Mouse (Mus musculus) liver, embryonic 12.5 days (tissue): Measurements from ENCODE around the gene Dedd. TPM values are rescaled to one million over a fixed set of nuclear protein-coding genes. Genes with fewer than 3 reads are reported as not detected.
A peak's percentile ranks its signal among the peaks of the same experiment; 100 is the strongest.

Experiments
- ATAC-seq: fragments of 200-750 bp; cut with Nextera tagmentation; 2 replicates; pipeline ENCODE4 v1.8.0; 2017; ENCODE audit warnings: moderate number of reproducible peaks, mild to moderate bottlenecking, moderate library complexity
- H3K27ac ChIP-seq: fragments of 300-500 bp; sonication (generic); 2 replicates; pipeline ENCODE4 v1.5.1; 2016; ENCODE audit warnings: mild to moderate bottlenecking
- H3K27me3 ChIP-seq: fragments of 300-500 bp; sonication (generic); replicated peaks from 2 replicates; pipeline ENCODE4 v1.6.1; 2016; ENCODE audit warnings: mild to moderate bottlenecking, moderate library complexity
- H3K36me3 ChIP-seq: fragments of 300-500 bp; sonication (generic); 2 replicates; pipeline ENCODE4 v1.6.1; 2016; ENCODE audit warnings: mild to moderate bottlenecking, moderate library complexity
- H3K4me1 ChIP-seq: fragments of 300-500 bp; sonication (generic); 2 replicates; pipeline ENCODE4 v1.6.1; 2016
- H3K4me2 ChIP-seq: fragments of 300-500 bp; sonication (generic); 2 replicates; pipeline ENCODE4 v1.6.1; 2016; ENCODE audit warnings: mild to moderate bottlenecking, moderate library complexity
- H3K4me3 ChIP-seq: fragments of 300-500 bp; sonication (generic); 2 replicates; pipeline ENCODE4 v1.5.1; 2016; ENCODE audit warnings: mild to moderate bottlenecking, moderate library complexity
- H3K9ac ChIP-seq: fragments of 300-500 bp; sonication (generic); 2 replicates; pipeline ENCODE4 v1.6.1; 2016; ENCODE audit warnings: mild to moderate bottlenecking, moderate library complexity
- H3K9me3 ChIP-seq: fragments of 300-500 bp; sonication (generic); replicated peaks from 2 replicates; pipeline ENCODE4 v1.6.1; 2016; ENCODE audit warnings: mild to moderate bottlenecking, moderate library complexity
- WGBS: fragments of 180-500 bp; shearing (Covaris S2); methylation state at CpG from one replicate; pipeline ENCODE4 v1.1.7; 2016; ENCODE audit not compliant: insufficient replicate concordance; 5-methylcytosine and 5-hydroxymethylcytosine counted together
- polyA plus RNA-seq: library from polyadenylated mRNA; unstranded; fragments of >200 nt; fragmentation: Nextera tagmentation; extraction: Ambion mirVana; gene quantifications from 2 replicates; pipeline ENCODE4 v1.2.1, GENCODE M21; 2016

The Dedd gene
- polyA plus RNA-seq, 1 experiment from 2014 or later = 26.1 TPM

DNA sequence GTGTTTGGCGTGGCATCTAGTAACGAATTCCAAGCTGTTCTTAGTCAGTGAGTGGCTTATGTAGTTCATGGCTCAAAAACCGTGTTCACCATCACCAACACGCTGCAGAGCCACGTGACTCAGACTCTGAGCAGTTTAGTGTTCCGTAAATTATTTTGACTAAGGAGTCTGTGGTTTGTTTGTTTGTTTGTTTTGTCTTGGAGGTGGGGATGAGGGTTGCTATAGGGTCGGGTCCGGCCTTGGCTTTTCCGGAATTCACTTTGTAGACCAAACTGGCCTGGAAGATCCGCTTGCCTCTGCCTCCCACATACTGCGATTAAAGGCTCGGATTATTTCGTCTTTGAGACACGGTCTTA lies 17.1 kb downstream of the Dedd start:
- H3K27me3 ChIP-seq = no peaks in the 10 kb centered on the region
- under 1% methylated on average over 14 of the region's 14 CpGs for WGBS
- peak; percentile 46; the same call in 1 of the 2 replicates for ATAC-seq
- peaks cover 47% of the 10 kb centered on the region for H3K36me3 ChIP-seq
- H3K9ac ChIP-seq = peak overlapping the region; percentile 87
- peaks cover 47% of the 10 kb centered on the region for H3K4me1 ChIP-seq
- peak overlapping the region; percentile 84 for H3K4me2 ChIP-seq
- H3K27ac ChIP-seq = peak overlapping the region; percentile 75
- peak overlapping the region; percentile 82 for H3K4me3 ChIP-seq
- no peaks in the 10 kb centered on the region; the same call in 1 of the 2 replicates for H3K9me3 ChIP-seq

GRCm38 (mm10) chr1:171348665-171349064 lies 19.7 kb downstream of the Dedd start:
- H3K9ac ChIP-seq = peak overlapping the region; percentile 3; the same call in 1 of the 2 replicates
- no peaks in the 10 kb centered on the region; the same call in 1 of the 2 replicates for H3K9me3 ChIP-seq
- no peak overlapping the region for H3K27ac ChIP-seq
- H3K4me2 ChIP-seq = no peak overlapping the region
- H3K4me1 ChIP-seq = peaks cover 46% of the 10 kb centered on the region
- WGBS = 90% methylated on average over 3 of the region's 3 CpGs
- H3K36me3 ChIP-seq = peaks cover 21% of the 10 kb centered on the region
- no peaks in the 10 kb centered on the region for H3K27me3 ChIP-seq
- ATAC-seq = no peak
- H3K4me3 ChIP-seq = no peak overlapping the region

- no peak overlapping the region for H3K27ac ChIP-seq
- peaks cover 18% of the 10 kb centered on the region for H3K36me3 ChIP-seq
- H3K9ac ChIP-seq = no peak overlapping the region
- no peaks in the 10 kb centered on the region for H3K27me3 ChIP-seq
- H3K4me1 ChIP-seq = peaks cover 41% of the 10 kb centered on the region
- H3K9me3 ChIP-seq = no peaks in the 10 kb centered on the region; the same call in 1 of the 2 replicates
- H3K4me2 ChIP-seq = no peak overlapping the region
- no peak overlapping the region for H3K4me3 ChIP-seq
- WGBS = 81% methylated on average over 2 of the region's 2 CpGs
- ATAC-seq = no peak
Observed at GRCm38 (mm10) chr1:171349210-171349609, 20.3 kb downstream of the Dedd start.

DNA sequence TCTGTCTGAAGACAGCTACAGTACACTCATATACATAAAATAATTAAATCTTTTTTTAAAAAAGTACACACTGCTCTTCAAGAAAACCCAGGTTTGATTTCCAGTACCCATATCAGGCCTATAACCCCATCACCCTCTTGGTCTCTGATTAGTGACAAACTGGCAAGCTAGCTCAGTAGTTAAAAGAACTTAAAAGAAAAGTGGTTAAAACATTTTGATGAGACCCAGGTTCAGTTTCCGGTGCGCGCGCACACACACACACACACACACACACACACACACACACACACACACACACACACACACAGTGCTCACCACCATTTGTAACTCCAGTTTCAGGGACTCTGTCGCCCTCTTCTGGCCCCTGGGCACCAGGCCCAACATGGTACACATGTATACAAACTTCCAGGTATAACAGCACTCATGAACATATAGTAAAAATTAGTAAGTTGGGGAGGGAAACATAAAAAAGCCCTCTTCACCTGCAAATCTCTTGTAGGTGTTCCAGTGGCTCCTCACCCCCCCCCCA lies 26.9 kb downstream of the Dedd start:
- Histone ChIP-seq H3K4me2 (no peak overlapping the region), H3K36me3 (peaks cover 32% of the 10 kb centered on the region), H3K9ac (no peak overlapping the region), H3K27me3 (no peaks in the 10 kb centered on the region), H3K27ac (no peak overlapping the region), H3K4me3 (no peak overlapping the region), H3K9me3 (no peaks in the 10 kb centered on the region), H3K4me1 (peaks cover 18% of the 10 kb centered on the region)
- no peak for ATAC-seq
- WGBS = 77% methylated on average over 5 of the region's 5 CpGs

- ATAC-seq = no peak
- H3K4me1 ChIP-seq = peaks cover 25% of the 10 kb centered on the region
- H3K9ac ChIP-seq = no peak overlapping the region
- H3K4me3 ChIP-seq = no peak overlapping the region
- H3K27ac ChIP-seq = no peak overlapping the region
- H3K27me3 ChIP-seq = no peaks in the 10 kb centered on the region
- H3K36me3 ChIP-seq = peaks cover 32% of the 10 kb centered on the region
- 88% methylated on average over 2 of the region's 2 CpGs for WGBS
- H3K4me2 ChIP-seq = no peak overlapping the region
- H3K9me3 ChIP-seq = no peaks in the 10 kb centered on the region
Observed at GRCm38 (mm10) chr1:171356814-171357213, 27.9 kb downstream of the Dedd start.

- Histone ChIP-seq H3K9ac (no peak overlapping the region), H3K4me1 (peaks cover 26% of the 10 kb centered on the region), H3K9me3 (no peaks in the 10 kb centered on the region), H3K4me3 (no peak overlapping the region), H3K27ac (no peak overlapping the region), H3K4me2 (no peak overlapping the region), H3K27me3 (no peaks in the 10 kb centered on the region), H3K36me3 (peaks cover 32% of the 10 kb centered on the region)
- WGBS = 63% methylated on average over 4 of the region's 4 CpGs
- ATAC-seq = no peak
Observed at GRCm38 (mm10) chr1:171358421-171358820, 29.5 kb downstream of the Dedd start.

DNA sequence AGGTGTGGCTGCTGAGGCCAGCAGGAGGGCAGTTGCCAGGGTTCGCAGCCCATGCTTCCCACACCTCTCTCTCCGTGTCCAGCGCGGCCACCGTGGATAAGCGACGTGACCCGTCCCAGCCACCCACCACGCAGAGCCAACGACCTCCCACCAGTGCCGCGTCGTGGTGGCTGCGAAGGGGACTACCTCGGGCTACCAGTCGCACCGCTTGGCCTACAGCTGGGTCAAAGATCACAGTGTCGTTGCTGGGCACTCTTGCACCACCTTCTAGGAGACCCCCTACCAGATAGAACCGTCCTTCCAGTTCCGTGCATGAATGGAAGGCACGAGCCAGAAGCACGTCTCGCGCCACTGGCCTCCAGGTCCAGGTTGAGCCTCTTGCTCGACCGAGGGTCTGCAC lies 31.3 kb downstream of the Dedd start:
- ATAC-seq = peak; percentile 36; the same call in 1 of the 2 replicates
- H3K27me3 ChIP-seq = no peaks in the 10 kb centered on the region
- H3K9me3 ChIP-seq = no peaks in the 10 kb centered on the region
- H3K4me3 ChIP-seq = peak overlapping the region; percentile 65
- peak overlapping the region; percentile 79 for H3K4me2 ChIP-seq
- H3K27ac ChIP-seq = no peak overlapping the region
- peak overlapping the region; percentile 72 for H3K9ac ChIP-seq
- peaks cover 26% of the 10 kb centered on the region for H3K4me1 ChIP-seq
- WGBS = 23% methylated on average over 26 of the region's 26 CpGs
- H3K36me3 ChIP-seq = peaks cover 28% of the 10 kb centered on the region

- Histone ChIP-seq H3K9me3 (no peaks in the 10 kb centered on the region), H3K4me2 (peak within 1 kb of the TSS; percentile 79), H3K4me1 (peaks cover 26% of the 10 kb centered on the region), H3K27me3 (no peaks in the 10 kb centered on the region), H3K36me3 (peaks cover 28% of the 10 kb centered on the region), H3K9ac (peak within 1 kb of the TSS; percentile 72), H3K27ac (peak within 1 kb of the TSS; percentile 64), H3K4me3 (peak within 1 kb of the TSS; percentile 65)
- WGBS = 3% methylated on average over 21 of the region's 21 CpGs
- ATAC-seq = peak; percentile 88
Observed at GRCm38 (mm10) chr1:171360656-171361055, 31.7 kb downstream of the Dedd start, which contains the start of gene Klhdc9. Gene Klhdc9 (minus strand): TSS chr1:171360798.

DNA sequence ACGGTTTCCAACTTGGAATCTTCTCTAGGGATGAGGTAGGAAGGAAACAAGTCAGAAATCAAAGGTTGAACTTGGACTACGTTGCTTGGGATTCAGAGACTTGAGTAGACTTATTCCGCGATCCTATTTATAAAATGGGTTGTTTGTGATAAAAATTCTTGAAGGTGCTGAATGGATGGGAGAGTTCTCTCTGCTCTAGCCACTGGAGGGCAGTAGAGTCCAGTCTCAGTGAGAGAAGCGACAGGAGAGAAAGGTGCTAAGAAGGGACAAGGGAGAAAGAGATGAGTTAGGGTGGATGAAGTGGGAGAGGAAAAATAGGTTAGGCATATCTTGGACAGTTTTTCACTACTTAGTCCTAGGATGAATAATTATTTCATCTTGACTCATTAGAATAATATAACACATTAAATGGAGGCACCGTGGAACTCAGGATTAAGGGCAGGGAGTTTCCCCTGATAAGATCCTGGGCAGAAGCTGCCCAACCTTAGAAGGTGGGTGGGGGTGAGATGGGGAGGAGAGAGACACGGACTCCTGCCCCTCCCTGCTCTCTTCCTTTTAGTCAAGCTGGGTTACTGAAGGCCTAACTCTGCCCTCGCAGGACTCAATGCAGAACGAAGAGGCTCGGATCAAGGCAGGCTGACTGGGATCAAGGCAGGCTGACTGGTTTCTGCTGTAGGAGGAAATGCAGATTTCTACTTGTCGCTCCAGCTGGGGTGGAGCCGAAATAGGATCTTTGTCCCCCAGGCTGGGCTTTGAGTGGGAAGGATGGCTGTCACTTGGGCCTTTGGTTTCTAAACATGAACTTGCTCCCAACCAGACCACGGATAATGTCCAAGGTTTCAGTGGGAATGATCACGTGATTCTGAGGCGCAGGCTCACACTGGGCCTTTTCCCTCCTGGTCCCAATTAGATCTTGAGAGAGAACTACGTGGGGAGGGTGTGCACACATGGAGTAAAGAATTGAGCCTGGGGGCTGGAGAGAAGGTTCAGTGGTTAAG lies 32.5 kb downstream of the Dedd start:
- peak; percentile 72 for ATAC-seq

DNA sequence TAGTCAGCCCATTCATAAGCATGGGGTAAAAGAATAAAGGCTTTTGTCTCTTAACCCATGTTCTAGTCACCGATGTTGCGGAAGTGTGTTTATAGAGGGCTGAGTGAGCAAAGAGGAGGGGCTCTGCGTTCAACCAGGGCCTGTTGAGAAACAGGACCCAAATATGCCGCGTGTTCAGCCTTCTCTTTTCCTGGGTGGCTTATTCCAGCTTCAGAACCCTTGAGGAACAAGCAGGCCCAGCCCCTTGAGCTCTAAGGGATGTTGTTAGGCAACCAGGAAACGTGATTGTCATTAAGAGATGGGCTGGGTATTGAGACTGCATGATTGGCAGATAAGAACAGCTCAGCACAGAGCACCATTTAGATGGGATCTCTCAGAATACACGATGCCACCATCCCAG lies 37.0 kb downstream of the Dedd start:
- ATAC-seq = no peak
- H3K36me3 ChIP-seq = no peaks in the 10 kb centered on the region
- no peak overlapping the region for H3K27ac ChIP-seq

More for the DNA sequence above, 32.5 kb downstream of the Dedd start:
- H3K4me3 ChIP-seq = peak overlapping the region; percentile 65
- H3K9ac ChIP-seq = peak overlapping the region; percentile 72
- peaks cover 26% of the 10 kb centered on the region for H3K4me1 ChIP-seq
- 34% methylated on average over 16 of the region's 16 CpGs for WGBS
- H3K9me3 ChIP-seq = no peaks in the 10 kb centered on the region
- peaks cover 25% of the 10 kb centered on the region for H3K36me3 ChIP-seq
- peak overlapping the region; percentile 79 for H3K4me2 ChIP-seq
- H3K27ac ChIP-seq = peak overlapping the region; percentile 64
- no peaks in the 10 kb centered on the region for H3K27me3 ChIP-seq

GRCm38 (mm10) chr1:171369845-171370556 lies 41.1 kb downstream of the Dedd start, which contains the start of gene Nectin4:
Gene Nectin4 (plus strand): TSS chr1:171370099.
- ATAC-seq = no peak
- no peak within 1 kb of the TSS for H3K27ac ChIP-seq

More for the DNA sequence above, 37.0 kb downstream of the Dedd start:
- 53% methylated on average over 7 of the region's 7 CpGs for WGBS
- H3K4me2 ChIP-seq = no peak overlapping the region
- no peak overlapping the region for H3K9ac ChIP-seq
- H3K9me3 ChIP-seq = no peaks in the 10 kb centered on the region
- H3K4me1 ChIP-seq = peaks cover 8% of the 10 kb centered on the region
- H3K27me3 ChIP-seq = peaks cover 13% of the 10 kb centered on the region
- H3K4me3 ChIP-seq = no peak overlapping the region

More at GRCm38 (mm10) chr1:171369845-171370556, 41.1 kb downstream of the Dedd start, which contains the start of gene Nectin4:
- 39% methylated on average over 20 of the region's 20 CpGs for WGBS
- Histone ChIP-seq H3K36me3 (no peaks in the 10 kb centered on the region), H3K4me2 (peak within 1 kb of the TSS; percentile 14; the same call in 1 of the 2 replicates), H3K4me1 (peaks cover 8% of the 10 kb centered on the region), H3K9me3 (no peaks in the 10 kb centered on the region), H3K9ac (no peak within 1 kb of the TSS), H3K4me3 (no peak within 1 kb of the TSS), H3K27me3 (peaks cover 32% of the 10 kb centered on the region)
